Mouse (Mus musculus) midbrain, postnatal 0 days (tissue): Measurements from ENCODE around the gene Dicer1. TPM values are rescaled to one million over a fixed set of nuclear protein-coding genes. Genes with fewer than 3 reads are reported as not detected.

Experiments
- ATAC-seq: fragments of 200-750 bp; cut with Nextera tagmentation; 2 replicates; pipeline ENCODE4 v1.8.0; 2017; ENCODE audit warnings: moderate number of reproducible peaks, mild to moderate bottlenecking, moderate TSS enrichment, moderate library complexity; ENCODE audit not compliant: low FRiP score
- DNase-seq: peaks from one replicate; pipeline ENCODE4 v3.0.0-alpha.2; 2015; ENCODE audit warnings: low spot score
- H3K27ac ChIP-seq: fragments of 300-500 bp; sonication (generic); 2 replicates; pipeline ENCODE4 v1.5.1; 2014; ENCODE audit warnings: low read depth, mild to moderate bottlenecking, low read length, mixed read lengths
- H3K27me3 ChIP-seq: fragments of 300-500 bp; sonication (generic); 2 replicates; pipeline ENCODE4 v1.6.1; 2014; ENCODE audit warnings: low read length, control low read depth, mixed read lengths; ENCODE audit not compliant: insufficient read depth
- H3K36me3 ChIP-seq: fragments of 300-500 bp; sonication (generic); 2 replicates; pipeline ENCODE4 v1.6.1; 2014; ENCODE audit warnings: low read length, control low read depth, mixed read lengths; ENCODE audit not compliant: insufficient read depth
- H3K4me1 ChIP-seq: fragments of 300-500 bp; sonication (generic); 2 replicates; pipeline ENCODE4 v1.6.1; 2014; ENCODE audit warnings: mild to moderate bottlenecking, control low read depth, antibody characterized with exemption, low read length, mixed read lengths; ENCODE audit not compliant: insufficient read depth
- H3K4me2 ChIP-seq: fragments of 300-500 bp; sonication (generic); 2 replicates; pipeline ENCODE4 v1.6.1; 2014; ENCODE audit warnings: low read depth, mild to moderate bottlenecking, low read length, mixed read lengths; ENCODE audit not compliant: poor library complexity, severe bottlenecking
- H3K4me3 ChIP-seq: fragments of 300-500 bp; sonication (generic); 2 replicates; pipeline ENCODE4 v1.5.1; 2014; ENCODE audit warnings: low read depth, mild to moderate bottlenecking, low read length, moderate library complexity
- H3K9ac ChIP-seq: fragments of 300-500 bp; sonication (generic); replicated peaks from 2 replicates; pipeline ENCODE4 v1.6.1; 2014; ENCODE audit warnings: mild to moderate bottlenecking, low read length, moderate library complexity, mixed read lengths; ENCODE audit not compliant: poor library complexity, severe bottlenecking
- H3K9me3 ChIP-seq: fragments of 300-500 bp; sonication (generic); 2 replicates; pipeline ENCODE4 v1.6.1; 2016; ENCODE audit warnings: low read length, control low read depth
- CTCF ChIP-seq: IDR thresholded peaks from 2 replicates; pipeline ENCODE4 v1.5.1; 2016; ENCODE audit warnings: antibody characterized with exemption, mild to moderate bottlenecking
- WGBS: fragments of 180-500 bp; shearing (Covaris S2); extraction: QIAGEN DNeasy Blood & Tissue Kit; methylation state at CpG from one replicate; pipeline ENCODE4 v1.1.7; 2014; 5-methylcytosine and 5-hydroxymethylcytosine counted together
- polyA plus RNA-seq: library from polyadenylated mRNA; unstranded; fragments of >200 nt; fragmentation: Nextera tagmentation; extraction: Ambion mirVana; gene quantifications from 2 replicates; pipeline ENCODE4 v1.2.1, GENCODE M21; 2015
- total RNA-seq: library from RNA; depleted of rRNA; stranded (reverse); fragments of >200 nt; gene quantifications from 2 replicates; pipeline ENCODE4 v1.2.3, GENCODE M21; 2014

Gene Dicer1
- total and polyA plus RNA-seq, 2 experiments from 2014 or later = 28.4 to 38.9 TPM

GRCm38 (mm10) chr12:104722056-104722455 lies 29.7 kb downstream of the Dicer1 start:
- 93% methylated on average over 10 of the region's 10 CpGs for WGBS
- Histone ChIP-seq H3K36me3 (peaks cover 13% of the 10 kb centered on the region), H3K9me3 (no peaks in the 10 kb centered on the region), H3K9ac (no peak overlapping the region), H3K4me1 (no peaks in the 10 kb centered on the region), H3K4me3 (no peak overlapping the region), H3K27ac (no peak overlapping the region), H3K4me2 (no peak overlapping the region), H3K27me3 (no peaks in the 10 kb centered on the region)
- no peak for DNase-seq
- no peak for TF ChIP-seq CTCF
- ATAC-seq = no peak

GRCm38 (mm10) chr12:104721011-104721410 lies 30.7 kb downstream of the Dicer1 start:
- H3K36me3 ChIP-seq = peaks cover 12% of the 10 kb centered on the region
- DNase-seq (no peak), ATAC-seq (no peak)
- H3K4me3 ChIP-seq = no peak overlapping the region
- TF ChIP-seq CTCF = no peak
- H3K9ac ChIP-seq = no peak overlapping the region
- H3K9me3 ChIP-seq = no peaks in the 10 kb centered on the region
- H3K4me2 ChIP-seq = no peak overlapping the region
- H3K4me1 ChIP-seq = no peaks in the 10 kb centered on the region
- H3K27ac ChIP-seq = no peak overlapping the region
- 86% methylated on average over 3 of the region's 3 CpGs for WGBS
- H3K27me3 ChIP-seq = no peaks in the 10 kb centered on the region

GRCm38 (mm10) chr12:104718956-104719355 lies 32.8 kb downstream of the Dicer1 start:
- Histone ChIP-seq H3K4me2 (no peak overlapping the region), H3K9me3 (no peaks in the 10 kb centered on the region), H3K36me3 (peaks cover 9% of the 10 kb centered on the region), H3K9ac (no peak overlapping the region), H3K4me3 (no peak overlapping the region), H3K4me1 (no peaks in the 10 kb centered on the region), H3K27ac (peak overlapping the region; percentile 7; the same call in 1 of the 2 replicates), H3K27me3 (no peaks in the 10 kb centered on the region)
- DNase-seq = no peak
- TF ChIP-seq CTCF = no peak
- no peak for ATAC-seq
- 76% methylated on average over 5 of the region's 5 CpGs for WGBS

GRCm38 (mm10) chr12:104716409-104716808 lies 35.3 kb downstream of the Dicer1 start:
- ATAC-seq (no peak), DNase-seq (no peak)
- Histone ChIP-seq H3K4me1 (no peaks in the 10 kb centered on the region), H3K9ac (no peak overlapping the region), H3K9me3 (no peaks in the 10 kb centered on the region), H3K27ac (no peak overlapping the region), H3K27me3 (no peaks in the 10 kb centered on the region), H3K4me3 (no peak overlapping the region), H3K36me3 (peaks cover 18% of the 10 kb centered on the region), H3K4me2 (no peak overlapping the region)
- no peak for TF ChIP-seq CTCF
- 93% methylated on average over 5 of the region's 5 CpGs for WGBS

GRCm38 (mm10) chr12:104715453-104715852 lies 36.3 kb downstream of the Dicer1 start:
- no peak for ATAC-seq
- no peak overlapping the region for H3K27ac ChIP-seq
- WGBS = 90% methylated on average over 5 of the region's 5 CpGs
- no peaks in the 10 kb centered on the region for H3K27me3 ChIP-seq
- TF ChIP-seq CTCF = no peak
- peaks cover 26% of the 10 kb centered on the region for H3K36me3 ChIP-seq
- no peaks in the 10 kb centered on the region for H3K4me1 ChIP-seq
- H3K4me3 ChIP-seq = no peak overlapping the region
- H3K9ac ChIP-seq = no peak overlapping the region
- DNase-seq = no peak
- no peak overlapping the region for H3K4me2 ChIP-seq
- H3K9me3 ChIP-seq = no peaks in the 10 kb centered on the region

- Histone ChIP-seq H3K27me3 (no peaks in the 10 kb centered on the region), H3K9ac (no peak overlapping the region), H3K4me1 (no peaks in the 10 kb centered on the region), H3K4me2 (no peak overlapping the region), H3K27ac (no peak overlapping the region), H3K4me3 (no peak overlapping the region), H3K36me3 (peaks cover 51% of the 10 kb centered on the region), H3K9me3 (no peaks in the 10 kb centered on the region)
- no peak for TF ChIP-seq CTCF
- ATAC-seq (no peak), DNase-seq (no peak)
- 75% methylated on average over 7 of the region's 7 CpGs for WGBS
Observed at GRCm38 (mm10) chr12:104700266-104700665, 51.5 kb downstream of the Dicer1 start.
